Mouse (Mus musculus): ENCODE measurements around the gene Cryge.

GRCm38 (mm10) chr1:65090370-65090769 lies 39.4 kb upstream of the Cryge start:
- TF ChIP-seq POLR2A (IDR thresholded peaks at IDR 0.05; ENCODE audit: insufficient read depth, low read depth, low read length) (no peak), EP300 (IDR thresholded peaks at IDR 0.05; ENCODE audit: insufficient read depth, low read depth, low read length) (no peak)

Measured in heart, adult 2 months (tissue).